8 mouse cellular contexts compared by ENCODE assay signal in the genomic region with DNA sequence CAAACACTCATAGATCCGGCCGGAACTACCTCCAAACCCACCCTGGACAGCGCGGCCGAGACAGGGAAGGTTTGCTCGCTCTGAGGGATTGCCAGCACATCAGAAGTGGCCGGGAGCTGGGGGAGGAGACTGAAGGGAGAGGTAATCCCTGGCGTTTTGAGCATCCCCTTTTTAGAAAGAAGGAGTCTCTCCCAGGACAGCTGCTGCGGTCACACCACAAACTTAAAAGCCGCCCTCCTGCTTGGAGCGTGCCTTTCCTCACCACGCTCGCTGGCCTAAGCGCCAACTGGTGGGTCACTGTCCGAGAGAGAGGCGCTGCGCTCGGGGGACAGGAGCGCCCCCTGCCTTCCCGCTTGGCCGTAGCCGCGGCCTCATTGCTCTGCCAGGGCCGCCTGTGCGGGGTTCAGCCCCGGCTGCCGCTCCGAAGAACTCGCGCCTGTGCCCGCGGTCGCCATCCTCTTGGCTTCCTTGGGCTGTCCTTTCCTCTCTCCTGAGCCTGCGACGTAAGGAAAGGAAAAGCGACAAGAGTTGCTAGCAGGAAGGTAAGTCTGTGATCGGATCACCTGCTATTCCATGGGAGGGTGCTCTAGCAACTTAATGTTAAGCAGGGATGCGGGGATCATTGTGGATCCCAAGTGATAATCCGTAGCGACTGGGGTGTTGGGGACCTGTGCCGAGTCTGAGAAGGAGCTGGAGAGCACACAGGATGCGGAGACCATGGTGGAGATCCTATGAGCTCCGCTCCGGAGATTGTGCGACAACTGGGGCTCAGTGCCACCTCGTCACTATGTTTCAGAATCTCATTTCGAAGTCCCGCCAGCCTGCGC. TPM values are rescaled to one million over a fixed set of nuclear protein-coding genes. Genes with fewer than 3 reads are reported as not detected.
DNase-seq lines count a peak whose midpoint lies in the region; ATAC-seq lines count a peak whose summit lies in the region.

A gene (plus strand): TSS at position 253 of the 827 bp plus-strand sequence.

- H3K36me3 ChIP-seq in hindbrain, embryonic 16.5 days (ENCODE audit: control insufficient read depth, insufficient read depth, low read length): no peaks in the 10 kb centered on the region

- under 1% methylated on average over 49 of the region's 49 CpGs for WGBS in hindbrain, embryonic 16.5 days

- H3K4me2 ChIP-seq in hindbrain, embryonic 16.5 days (ENCODE audit: low read length): peak within 1 kb of the TSS; percentile 99

- peak within 1 kb of the TSS; percentile 68 for H3K9ac ChIP-seq in hindbrain, embryonic 16.5 days (ENCODE audit: low read depth, low read length)

- peak; percentile 32 for ATAC-seq in activated CD4-positive, CD25-positive, alpha-beta regulatory T cell, adult 4 months
- peak; percentile 95 for ATAC-seq in common myeloid progenitor, adult 5-6 weeks (replicated peaks; ENCODE audit: low read depth, poor library complexity, severe bottlenecking)
- peak; percentile 98 for ATAC-seq in hindbrain, embryonic 16.5 days

- peak; percentile 74 for DNase-seq in gastrocnemius, postnatal 10 days
- DNase-seq in layer of hippocampus, postnatal 36 days: peak; percentile 73
- DNase-seq in lung, postnatal 10 days: peak; percentile 65
- DNase-seq in retina, embryonic 14.5 days (ENCODE audit: low spot score): peak; percentile 86
- DNase-seq in urinary bladder, postnatal 36 days (ENCODE audit: low spot score in 2 of 2): peak; percentile 62 to 70

- H3K27me3 ChIP-seq in hindbrain, embryonic 16.5 days (replicated peaks; ENCODE audit: control insufficient read depth, insufficient read depth, low read length): peaks cover 2% of the 10 kb centered on the region

- no peaks in the 10 kb centered on the region for H3K9me3 ChIP-seq in hindbrain, embryonic 16.5 days (ENCODE audit: control insufficient read depth, low read length)

- H3K4me1 ChIP-seq in hindbrain, embryonic 16.5 days (ENCODE audit: control insufficient read depth, insufficient read depth, low read depth, low read length): peaks cover 6% of the 10 kb centered on the region

- no peak within 1 kb of the TSS for H3K27ac ChIP-seq in hindbrain, embryonic 16.5 days (ENCODE audit: low read depth, low read length)

- H3K4me3 ChIP-seq in hindbrain, embryonic 16.5 days (ENCODE audit: low read length): peak within 1 kb of the TSS; percentile 62

RNA-seq across cellular contexts. Expression of the gene that starts here (rescaled TPM):
- under 1 TPM; 0.33 to 0.61 TPM for polyA plus RNA-seq in activated CD4-positive, CD25-positive, alpha-beta regulatory T cell, adult 4 months (2017; shearing (Covaris generic))
- total RNA-seq in common myeloid progenitor, adult 5-6 weeks (2017): 0.32 and 0.97 TPM in 2 replicates
- total RNA-seq in gastrocnemius, postnatal 10 days (2021): 1 to 10 TPM; 2.6 to 5.9 TPM
- 1.8 and 2.0 TPM in 2 replicates for polyA plus RNA-seq in hindbrain, embryonic 16.5 days (2015; fragmentation: Nextera tagmentation; extraction: Ambion mirVana)
- 1 to 10 TPM; 4.2 to 5.5 TPM for total RNA-seq in layer of hippocampus, postnatal 36 days (2021)

Comparison
In these comparisons a context has a peak if more than half of its experiments do, and no peak if none do; other contexts are left out.
1. Peak in ATAC-seq in activated CD4-positive, CD25-positive, alpha-beta regulatory T cell, adult 4 months; RNA of the gene not detected or under 1 TPM.
2. Peak in ATAC-seq in common myeloid progenitor, adult 5-6 weeks; RNA of the gene not detected or under 1 TPM.
3. ATAC-seq: peak in every context shown above with its lines; median percentile 98 in hindbrain, embryonic 16.5 days; 95 in common myeloid progenitor, adult 5-6 weeks; 32 in activated CD4-positive, CD25-positive, alpha-beta regulatory T cell, adult 4 months.